Mouse (Mus musculus): ENCODE data around the gene Cnnm3. TPM values are rescaled to one million over a fixed set of nuclear protein-coding genes. Genes with fewer than 3 reads are reported as not detected.

The Cnnm3 gene
- polyA plus RNA-seq, 1 experiment from 2014 or later: 7.9 TPM

GRCm38 (mm10) chr1:36554633-36555399 lies 43.1 kb downstream of the Cnnm3 start:
- H3K27ac ChIP-seq (ENCODE audit: low read depth, low read length): peak overlapping the region; percentile 3; the same call in 1 of the 2 replicates
- H3K4me2 ChIP-seq (replicated peaks; ENCODE audit: low read depth, low read length): peak overlapping the region; percentile 99
- H3K9ac ChIP-seq (ENCODE audit: low read depth, low read length): peak overlapping the region; percentile 100
- H3K4me3 ChIP-seq (ENCODE audit: low read depth, low read length): peak overlapping the region; percentile 93
- H3K4me1 ChIP-seq (replicated peaks; ENCODE audit: control insufficient read depth, insufficient read depth, low read length): peaks cover 20% of the 10 kb centered on the region
- no peak for ATAC-seq (ENCODE audit: low FRiP score)
- H3K27me3 ChIP-seq (ENCODE audit: control insufficient read depth, insufficient read depth, low read length): no peaks in the 10 kb centered on the region
- 77% methylated on average over 21 of the region's 21 CpGs for WGBS
- H3K36me3 ChIP-seq (ENCODE audit: control insufficient read depth, insufficient read depth, low read length): peaks cover 34% of the 10 kb centered on the region
- H3K9me3 ChIP-seq (ENCODE audit: control insufficient read depth, low read length): no peaks in the 10 kb centered on the region
- DNase-seq (ENCODE audit: low spot score): no peak

- H3K4me1 ChIP-seq (replicated peaks; ENCODE audit: control insufficient read depth, insufficient read depth, low read length): peaks cover 20% of the 10 kb centered on the region
- H3K4me3 ChIP-seq (ENCODE audit: low read depth, low read length): peak overlapping the region; percentile 93
- peak overlapping the region; percentile 99 for H3K27ac ChIP-seq (ENCODE audit: low read depth, low read length)
- ATAC-seq (ENCODE audit: low FRiP score): no peak
- peak overlapping the region; percentile 99 for H3K4me2 ChIP-seq (replicated peaks; ENCODE audit: low read depth, low read length)
- peak; percentile 58 for DNase-seq (ENCODE audit: low spot score)
- WGBS: 4% methylated on average over 8 of the region's 8 CpGs
- peaks cover 24% of the 10 kb centered on the region for H3K36me3 ChIP-seq (ENCODE audit: control insufficient read depth, insufficient read depth, low read length)
- H3K27me3 ChIP-seq (ENCODE audit: control insufficient read depth, insufficient read depth, low read length): no peaks in the 10 kb centered on the region
- peak overlapping the region; percentile 100 for H3K9ac ChIP-seq (ENCODE audit: low read depth, low read length)
- no peaks in the 10 kb centered on the region for H3K9me3 ChIP-seq (ENCODE audit: control insufficient read depth, low read length)
These were observed 44.2 kb downstream of the Cnnm3 start for GRCm38 (mm10) chr1:36555798-36556395.

- Histone ChIP-seq H3K4me1 (replicated peaks; ENCODE audit: control insufficient read depth, insufficient read depth, low read length) (peaks cover 20% of the 10 kb centered on the region), H3K9ac (ENCODE audit: low read depth, low read length) (peak overlapping the region; percentile 100), H3K9me3 (ENCODE audit: control insufficient read depth, low read length) (no peaks in the 10 kb centered on the region), H3K27me3 (ENCODE audit: control insufficient read depth, insufficient read depth, low read length) (no peaks in the 10 kb centered on the region), H3K27ac (ENCODE audit: low read depth, low read length) (peak overlapping the region; percentile 99), H3K4me3 (ENCODE audit: low read depth, low read length) (peak overlapping the region; percentile 93), H3K36me3 (ENCODE audit: control insufficient read depth, insufficient read depth, low read length) (peaks cover 18% of the 10 kb centered on the region), H3K4me2 (replicated peaks; ENCODE audit: low read depth, low read length) (peak overlapping the region; percentile 99)
- peak; percentile 98 for DNase-seq (ENCODE audit: low spot score)
- WGBS: under 1% methylated on average over 42 of the region's 52 CpGs
- peak; percentile 82 for ATAC-seq (ENCODE audit: low FRiP score)
These were observed 45.1 kb downstream of the Cnnm3 start for GRCm38 (mm10) chr1:36556553-36557456.

- peaks cover 16% of the 10 kb centered on the region for H3K36me3 ChIP-seq (ENCODE audit: control insufficient read depth, insufficient read depth, low read length)
- H3K27ac ChIP-seq (ENCODE audit: low read depth, low read length): peak overlapping the region; percentile 99
- peaks cover 20% of the 10 kb centered on the region for H3K4me1 ChIP-seq (replicated peaks; ENCODE audit: control insufficient read depth, insufficient read depth, low read length)
- H3K4me3 ChIP-seq (ENCODE audit: low read depth, low read length): peak overlapping the region; percentile 93
- peak overlapping the region; percentile 99 for H3K4me2 ChIP-seq (replicated peaks; ENCODE audit: low read depth, low read length)
- peak overlapping the region; percentile 100 for H3K9ac ChIP-seq (ENCODE audit: low read depth, low read length)
- peak; percentile 63 for ATAC-seq (ENCODE audit: low FRiP score)
- no peaks in the 10 kb centered on the region for H3K27me3 ChIP-seq (ENCODE audit: control insufficient read depth, insufficient read depth, low read length)
- under 1% methylated on average over 45 of the region's 48 CpGs for WGBS
- peak; percentile 81 for DNase-seq (ENCODE audit: low spot score)
- H3K9me3 ChIP-seq (ENCODE audit: control insufficient read depth, low read length): no peaks in the 10 kb centered on the region
These were observed 45.9 kb downstream of the Cnnm3 start for GRCm38 (mm10) chr1:36557457-36558011.

GRCm38 (mm10) chr1:36558031-36558993 lies 46.6 kb downstream of the Cnnm3 start, which contains the start of gene Sema4c:
Gene Sema4c, minus strand, starts transcription at chr1:36558349.
- DNase-seq (ENCODE audit: low spot score): peak; percentile 85
- H3K27ac ChIP-seq (ENCODE audit: low read depth, low read length): peak within 1 kb of the TSS; percentile 99

GRCm38 (mm10) chr1:36559256-36559655 lies 47.6 kb downstream of the Cnnm3 start:
- Histone ChIP-seq H3K9me3 (ENCODE audit: control insufficient read depth, low read length) (no peaks in the 10 kb centered on the region), H3K4me1 (replicated peaks; ENCODE audit: control insufficient read depth, insufficient read depth, low read length) (peaks cover 19% of the 10 kb centered on the region), H3K27ac (ENCODE audit: low read depth, low read length) (no peak overlapping the region), H3K9ac (ENCODE audit: low read depth, low read length) (peak overlapping the region; percentile 100; the same call in 1 of the 2 replicates), H3K36me3 (ENCODE audit: control insufficient read depth, insufficient read depth, low read length) (peaks cover under 1% of the 10 kb centered on the region; the same call in 1 of the 2 replicates), H3K27me3 (ENCODE audit: control insufficient read depth, insufficient read depth, low read length) (no peaks in the 10 kb centered on the region), H3K4me3 (ENCODE audit: low read depth, low read length) (0 out of 2 replicates have a peak overlapping the region, but pooled peaks have one; percentile 93), H3K4me2 (replicated peaks; ENCODE audit: low read depth, low read length) (no peak overlapping the region)
- DNase-seq (ENCODE audit: low spot score) (no peak), ATAC-seq (ENCODE audit: low FRiP score) (no peak)
- 3% methylated on average over 4 of the region's 4 CpGs for WGBS

More at GRCm38 (mm10) chr1:36558031-36558993, 46.6 kb downstream of the Cnnm3 start, which contains the start of gene Sema4c:
- Histone ChIP-seq H3K27me3 (ENCODE audit: control insufficient read depth, insufficient read depth, low read length) (no peaks in the 10 kb centered on the region), H3K4me3 (ENCODE audit: low read depth, low read length) (peak within 1 kb of the TSS; percentile 93), H3K9me3 (ENCODE audit: control insufficient read depth, low read length) (no peaks in the 10 kb centered on the region), H3K36me3 (ENCODE audit: control insufficient read depth, insufficient read depth, low read length) (peaks cover 8% of the 10 kb centered on the region), H3K4me2 (replicated peaks; ENCODE audit: low read depth, low read length) (peak within 1 kb of the TSS; percentile 99), H3K9ac (ENCODE audit: low read depth, low read length) (peak within 1 kb of the TSS; percentile 100), H3K4me1 (replicated peaks; ENCODE audit: control insufficient read depth, insufficient read depth, low read length) (peaks cover 20% of the 10 kb centered on the region)
- under 1% methylated on average over 60 of the region's 69 CpGs for WGBS
- peak; percentile 64 for ATAC-seq (ENCODE audit: low FRiP score)

GRCm38 (mm10) chr1:36559888-36560287 lies 48.2 kb downstream of the Cnnm3 start:
- ATAC-seq (ENCODE audit: low FRiP score) (no peak), DNase-seq (ENCODE audit: low spot score) (no peak)
- H3K9ac ChIP-seq (ENCODE audit: low read depth, low read length): no peak overlapping the region
- WGBS: 64% methylated on average over 5 of the region's 5 CpGs
- peaks cover 15% of the 10 kb centered on the region for H3K4me1 ChIP-seq (replicated peaks; ENCODE audit: control insufficient read depth, insufficient read depth, low read length)
- no peaks in the 10 kb centered on the region for H3K9me3 ChIP-seq (ENCODE audit: control insufficient read depth, low read length)
- no peak overlapping the region for H3K27ac ChIP-seq (ENCODE audit: low read depth, low read length)
- no peaks in the 10 kb centered on the region for H3K27me3 ChIP-seq (ENCODE audit: control insufficient read depth, insufficient read depth, low read length)
- H3K36me3 ChIP-seq (ENCODE audit: control insufficient read depth, insufficient read depth, low read length): no peaks in the 10 kb centered on the region; the same call in 1 of the 2 replicates
- no peak overlapping the region for H3K4me2 ChIP-seq (replicated peaks; ENCODE audit: low read depth, low read length)
- H3K4me3 ChIP-seq (ENCODE audit: low read depth, low read length): no peak overlapping the region
